Mouse (Mus musculus): ENCODE data around the gene Khsrp.

Gene Khsrp

GRCm38 (mm10) chr17:56984886-56985285 lies 46.4 kb downstream of the Khsrp start:
- DNase-seq: no peak

GRCm38 (mm10) chr17:56982013-56982412 lies 49.3 kb downstream of the Khsrp start, which contains the start of gene Acer1:
Acer1 (minus strand) TSS chr17:56982126.
- DNase-seq: no peak

GRCm38 (mm10) chr17:56981049-56981448 lies 50.3 kb downstream of the Khsrp start:
- DNase-seq: no peak

GRCm38 (mm10) chr17:56979524-56979923 lies 51.8 kb downstream of the Khsrp start:
- DNase-seq: no peak

- no peak for DNase-seq
Observed at GRCm38 (mm10) chr17:56976531-56977390, 54.6 kb downstream of the Khsrp start.

GRCm38 (mm10) chr17:56975391-56975790 lies 55.9 kb downstream of the Khsrp start:
- DNase-seq: no peak

GRCm38 (mm10) chr17:56974708-56975240 lies 56.5 kb downstream of the Khsrp start:
- DNase-seq: no peak

GRCm38 (mm10) chr17:56973956-56974707 lies 57.2 kb downstream of the Khsrp start:
- no peak for DNase-seq
